Mouse (Mus musculus) brain, embryonic 14.5 days (tissue): ENCODE measurements around the gene Zfp638. TPM values are rescaled to one million over a fixed set of nuclear protein-coding genes. Genes with fewer than 3 reads are reported as not detected.
A peak's percentile ranks its signal among the peaks of the same experiment; 100 is the strongest.

Experiments used
- DNase-seq: peaks from one replicate; pipeline ENCODE4 v3.0.0-alpha.2; 2011; ENCODE audit warnings: low read depth
- CTCF ChIP-seq: fragments of 200-500 bp; IDR thresholded peaks from 2 replicates; pipeline ENCODE4 v1.5.1; 2012; ENCODE audit warnings: inconsistent platforms, mild to moderate bottlenecking, moderate library complexity, borderline replicate concordance; ENCODE audit not compliant: insufficient read depth, insufficient read length; ENCODE audit errors: extremely low read depth
- POLR2A ChIP-seq: fragments of 200-500 bp; IDR thresholded peaks from 2 replicates; pipeline ENCODE4 v1.6.1; 2012; ENCODE audit warnings: mild to moderate bottlenecking, inconsistent platforms, borderline replicate concordance; ENCODE audit not compliant: poor library complexity, insufficient read depth, insufficient read length, severe bottlenecking; ENCODE audit errors: extremely low read depth
- polyA plus RNA-seq: library from polyadenylated mRNA; depleted of rRNA; stranded (reverse); fragments of >200 nt; gene quantifications from 2 replicates; pipeline ENCODE4 v1.2.3, GENCODE M21; 2012; rRNA removed

The Zfp638 gene
- polyA plus RNA-seq = 62.6 and 75.9 TPM in 2 replicates

- TF ChIP-seq CTCF (no peak), POLR2A (no peak)
- DNase-seq = peak; percentile 94
Measured at GRCm38 (mm10) chr6:83866954-83867597, at the start of gene Zfp638. TSS of gene Zfp638 (plus strand) at chr6:83867109.

GRCm38 (mm10) chr6:83818996-83819395 is 47.9 kb upstream of the Zfp638 start:
- TF ChIP-seq CTCF = no peak
- TF ChIP-seq POLR2A = no peak
- DNase-seq = peak; percentile 42

- DNase-seq = peak; percentile 37
- TF ChIP-seq POLR2A (no peak), CTCF (no peak)
Measured at GRCm38 (mm10) chr6:83820727-83821515, 46.0 kb upstream of the Zfp638 start.

GRCm38 (mm10) chr6:83821856-83822255 is 45.1 kb upstream of the Zfp638 start:
- TF ChIP-seq CTCF (no peak), POLR2A (no peak)
- peak; percentile 71 for DNase-seq

GRCm38 (mm10) chr6:83830941-83831605 is 35.8 kb upstream of the Zfp638 start:
- TF ChIP-seq POLR2A (no peak), CTCF (no peak)
- no peak for DNase-seq

- peak; percentile 100 for DNase-seq
- TF ChIP-seq CTCF (no peak), POLR2A (peak; percentile 99)
Measured at GRCm38 (mm10) chr6:83831606-83832123, 35.2 kb upstream of the Zfp638 start, which contains the start of gene Paip2b. TSS of gene Paip2b (minus strand) at chr6:83831741.

- peak; percentile 2 for DNase-seq
Measured at GRCm38 (mm10) chr6:83832393-83832792, 34.5 kb upstream of the Zfp638 start.

- no peak for DNase-seq
- TF ChIP-seq POLR2A (no peak), CTCF (no peak)
Measured at GRCm38 (mm10) chr6:83836826-83837225, 30.1 kb upstream of the Zfp638 start.

- TF ChIP-seq POLR2A (no peak), CTCF (no peak)
- DNase-seq = no peak
Measured at GRCm38 (mm10) chr6:83838046-83838445, 28.9 kb upstream of the Zfp638 start.

- DNase-seq = no peak
- no peak for TF ChIP-seq CTCF
Measured at GRCm38 (mm10) chr6:83840086-83840485, 26.8 kb upstream of the Zfp638 start.

- DNase-seq = no peak
- no peak for TF ChIP-seq POLR2A
- no peak for TF ChIP-seq CTCF
Measured at GRCm38 (mm10) chr6:83844913-83845312, 22.0 kb upstream of the Zfp638 start.
